Mouse (Mus musculus): ENCODE measurements around the gene Tapbp.
A peak's percentile ranks its signal among the peaks of the same experiment; 100 is the strongest.
"Not testable (repeated sequence)": the region's sequence is repeated elsewhere in the genome, so short reads cannot be mapped to it uniquely, and the experiment has no call there.

Gene Tapbp

DNA sequence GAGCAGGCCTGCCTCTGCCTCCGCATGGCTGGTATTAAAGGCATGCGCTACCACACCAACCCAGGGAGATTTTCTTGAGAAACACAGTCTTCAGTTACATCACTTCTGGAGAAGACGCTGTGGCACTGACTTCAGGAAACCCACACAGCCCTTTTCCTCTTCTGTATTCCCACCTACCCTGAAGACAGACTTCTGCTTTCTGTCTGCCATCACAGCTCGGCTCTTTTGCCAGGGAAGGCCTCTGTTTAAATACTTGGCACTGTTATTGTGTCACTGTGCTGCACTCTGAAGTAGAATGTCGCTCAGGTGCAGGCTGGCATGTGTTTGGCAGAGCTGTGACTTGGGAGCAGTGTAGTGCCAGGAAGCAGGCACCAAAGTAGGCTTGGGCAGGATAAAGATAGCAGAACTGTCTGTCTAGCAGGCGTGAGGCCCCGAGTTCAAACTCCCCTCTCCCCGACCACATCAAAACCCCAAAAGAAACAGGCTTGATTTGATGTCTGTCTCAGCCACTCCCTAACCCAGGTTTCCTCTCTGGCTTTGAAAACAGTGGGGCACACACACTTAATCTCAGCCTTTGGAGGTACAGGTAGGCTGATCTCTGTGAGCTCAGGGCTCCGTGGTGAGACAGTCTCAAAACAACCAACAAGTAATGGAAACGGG is 31.9 kb downstream of the Tapbp start:
- DNase-seq (ENCODE audit: low spot score in 2 of 2), result no peak

DNA sequence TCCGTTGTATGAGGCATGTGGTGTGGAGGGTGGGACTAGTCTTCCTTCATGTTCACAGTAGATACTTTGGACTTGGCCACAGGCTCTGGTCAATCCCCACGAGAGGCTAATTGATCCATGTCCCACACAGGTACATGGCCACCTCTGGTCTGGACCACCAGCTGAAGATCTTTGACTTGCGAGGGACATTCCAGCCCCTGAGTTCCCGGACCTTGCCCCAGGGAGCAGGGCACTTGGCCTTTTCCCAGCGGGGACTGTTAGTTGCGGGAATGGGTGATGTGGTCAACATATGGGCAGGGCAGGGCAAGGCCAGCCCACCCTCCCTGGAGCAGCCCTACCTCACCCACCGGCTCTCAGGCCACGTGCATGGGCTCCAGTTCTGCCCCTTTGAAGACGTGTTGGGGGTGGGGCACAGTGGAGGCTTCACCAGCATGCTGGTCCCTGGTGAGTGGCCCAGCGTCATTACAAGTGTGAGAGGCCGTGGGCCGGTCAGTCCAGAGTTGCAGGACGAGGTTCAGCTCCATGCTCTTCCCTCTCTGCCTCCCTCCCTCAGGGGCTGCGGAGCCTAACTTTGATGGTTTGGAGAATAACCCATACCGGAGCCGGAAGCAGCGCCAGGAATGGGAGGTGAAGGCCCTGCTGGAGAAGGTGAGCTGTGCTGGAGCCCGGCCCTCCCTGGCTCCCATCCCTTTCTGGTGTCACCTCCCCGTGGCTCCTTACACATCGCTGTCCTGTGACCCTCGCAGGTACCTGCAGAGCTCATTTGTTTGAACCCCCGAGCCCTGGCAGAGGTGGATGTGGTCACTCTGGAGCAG is 32.6 kb downstream of the Tapbp start:
- DNase-seq (ENCODE audit: low spot score in 2 of 2), result no peak

DNA sequence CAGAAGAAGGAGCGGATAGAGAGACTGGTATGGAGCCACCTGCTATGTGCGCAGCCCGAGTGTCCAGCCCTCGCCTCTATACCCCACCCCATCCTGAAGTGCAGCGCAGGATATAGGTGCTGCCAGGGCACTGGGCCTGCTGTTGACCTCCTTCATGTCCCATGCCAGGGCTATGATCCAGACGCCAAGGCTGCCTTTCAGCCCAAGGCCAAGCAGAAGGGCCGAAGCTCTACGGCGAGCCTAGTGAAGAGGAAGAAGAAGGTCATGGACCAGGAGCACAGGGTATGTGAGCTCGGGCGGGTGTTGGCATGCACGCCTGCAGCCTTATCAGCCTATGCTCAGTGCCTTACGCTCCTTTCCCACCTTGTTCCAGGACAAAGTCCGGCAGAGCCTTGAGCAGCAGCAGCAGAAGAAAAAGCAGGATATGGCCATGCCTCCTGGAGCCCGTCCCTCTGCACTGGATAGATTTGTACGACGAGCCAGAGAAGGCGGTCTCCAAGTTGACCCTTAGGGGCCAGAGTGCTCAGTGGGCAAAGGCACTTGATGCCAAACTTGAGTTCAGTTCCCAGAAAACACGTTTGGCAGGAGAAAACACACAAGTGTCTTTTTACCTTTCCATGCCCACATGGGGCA is 33.3 kb downstream of the Tapbp start:
- DNase-seq (ENCODE audit: low spot score in 2 of 2), result no peak

DNA sequence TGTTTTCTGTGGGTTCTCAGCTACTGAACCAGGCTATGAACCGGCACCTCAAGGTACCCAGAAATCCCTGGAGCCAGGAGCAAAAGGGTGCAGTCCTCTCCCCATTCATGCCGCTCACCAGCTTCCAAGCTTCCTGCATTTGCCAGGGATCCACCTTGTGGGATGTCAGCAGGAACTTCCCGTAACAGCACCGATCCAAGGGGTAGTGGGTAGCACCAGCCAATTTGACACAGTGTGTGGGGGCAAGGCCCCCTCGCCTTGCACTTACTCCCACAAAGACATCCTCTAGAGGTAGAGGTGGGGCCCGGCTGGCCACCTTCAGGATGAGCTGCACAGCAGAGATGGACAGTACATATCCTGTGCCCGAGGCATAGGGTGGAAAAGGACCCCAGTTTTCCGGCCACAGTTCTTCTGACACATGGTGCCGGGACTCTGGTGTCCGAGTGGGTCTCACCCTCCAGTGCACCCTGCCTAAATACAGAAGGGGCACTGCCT is 34.5 kb downstream of the Tapbp start:
- no peak for DNase-seq (ENCODE audit: low spot score in 2 of 2)

DNA sequence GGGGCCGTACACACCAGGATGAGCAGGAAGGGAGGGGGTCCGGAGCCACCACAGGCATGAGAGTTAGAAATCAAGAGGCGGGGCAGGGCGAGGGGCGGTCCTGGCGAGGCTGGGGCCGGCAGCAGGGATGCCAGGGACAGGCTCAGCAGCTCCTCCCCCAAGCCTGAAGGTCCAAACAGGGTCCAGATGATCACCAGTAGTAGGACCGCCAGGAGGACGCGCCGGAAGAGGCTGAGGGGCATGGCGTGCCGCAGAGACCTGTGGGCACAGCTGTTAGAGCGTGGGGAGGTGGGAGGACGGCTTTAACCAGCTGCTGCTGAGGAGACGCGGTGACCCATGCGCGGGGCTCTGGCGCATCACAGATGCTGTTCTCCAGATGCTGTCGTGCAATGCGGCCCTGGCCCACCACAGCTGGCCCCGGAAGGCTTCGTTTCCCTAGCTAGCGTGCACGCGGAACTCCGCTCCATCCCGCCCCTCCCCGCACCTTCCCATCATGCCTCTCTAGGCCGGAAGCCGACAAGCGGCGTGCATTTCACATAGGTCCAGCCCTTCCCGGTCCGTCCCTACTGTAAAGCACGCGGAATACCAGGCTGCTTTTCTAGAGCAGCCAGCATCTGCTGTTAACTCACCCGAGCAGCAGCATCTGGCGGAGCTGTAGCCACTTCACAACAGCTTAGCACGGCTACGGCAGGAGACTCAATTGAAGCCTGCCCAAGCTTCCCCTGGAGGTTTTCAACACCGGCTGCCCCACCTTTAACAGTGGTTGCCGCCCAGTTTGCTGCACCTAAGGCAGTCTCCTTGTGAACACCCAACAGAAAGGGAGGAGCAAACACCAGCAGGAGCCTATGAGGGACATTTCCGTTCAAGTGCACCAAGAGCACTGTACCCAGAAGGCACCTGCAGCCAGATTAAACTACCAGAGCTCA is 35.6 kb downstream of the Tapbp start, which contains the start of gene B3galt4:
TSS of gene B3galt4 (minus strand) at position 468 of the 926 bp plus-strand sequence.
- DNase-seq (ENCODE audit: low spot score in 2 of 2), result peak in 1 of 2 experiments; percentile 72

DNA sequence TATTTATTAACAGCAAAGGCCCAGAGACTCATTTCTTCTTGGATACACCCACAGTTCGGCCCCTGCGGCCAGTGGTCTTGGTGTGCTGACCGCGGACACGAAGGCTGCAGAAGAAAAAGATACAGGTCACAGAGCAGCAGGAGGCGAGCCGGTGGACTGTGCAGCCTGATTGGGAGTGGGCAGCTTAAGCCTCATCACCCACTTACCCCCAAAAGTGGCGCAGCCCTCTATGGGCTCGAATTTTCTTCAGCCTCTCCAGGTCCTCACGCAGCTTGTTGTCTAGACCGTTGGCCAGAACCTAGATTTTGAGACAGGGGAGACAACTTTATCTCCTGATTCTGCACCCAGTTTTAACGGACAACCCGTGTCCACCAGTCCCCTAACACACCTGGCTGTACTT is 36.3 kb downstream of the Tapbp start:
- DNase-seq (ENCODE audit: low spot score in 2 of 2), result not testable (repeated sequence)

DNA sequence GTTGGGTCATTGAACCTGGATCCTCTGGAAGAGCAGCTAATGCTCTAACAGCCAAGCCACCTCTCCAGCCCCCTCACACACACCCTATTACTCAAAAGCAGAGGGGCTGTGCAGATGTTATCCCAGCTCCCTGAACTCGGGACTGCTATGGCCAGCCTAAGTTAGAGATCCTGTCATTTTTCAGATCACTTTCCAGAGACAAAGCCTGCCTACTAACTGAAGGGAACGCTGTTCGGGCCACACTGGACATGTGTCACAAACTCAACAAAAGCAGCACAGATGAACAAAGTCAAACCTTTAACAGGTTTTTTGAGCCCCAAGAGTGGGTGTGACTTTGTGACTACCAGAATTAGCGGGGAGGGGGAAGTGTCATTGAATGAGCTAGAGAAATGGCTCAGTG is 37.2 kb downstream of the Tapbp start:
- no peak for DNase-seq (ENCODE audit: low spot score in 2 of 2)

DNA sequence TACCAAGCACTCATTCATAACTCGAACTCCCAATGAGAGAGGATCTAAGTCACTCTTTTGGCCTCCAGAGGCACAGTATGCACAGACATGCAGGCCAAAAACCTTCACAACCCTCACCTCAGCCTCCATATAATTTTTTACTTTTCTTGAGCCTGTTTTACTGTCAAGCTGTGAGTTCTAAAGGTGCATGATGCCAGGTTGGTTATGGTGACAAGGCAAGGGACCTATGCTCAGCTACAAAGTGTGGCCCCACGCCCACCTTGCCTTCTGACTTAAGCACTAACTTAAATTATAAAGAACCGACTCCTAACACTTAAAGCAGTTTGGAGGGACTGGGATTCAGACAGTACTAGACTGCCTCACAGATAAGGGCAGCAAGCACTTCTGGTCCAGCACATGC is 37.6 kb downstream of the Tapbp start:
- DNase-seq (ENCODE audit: low spot score in 2 of 2), result no peak

DNA sequence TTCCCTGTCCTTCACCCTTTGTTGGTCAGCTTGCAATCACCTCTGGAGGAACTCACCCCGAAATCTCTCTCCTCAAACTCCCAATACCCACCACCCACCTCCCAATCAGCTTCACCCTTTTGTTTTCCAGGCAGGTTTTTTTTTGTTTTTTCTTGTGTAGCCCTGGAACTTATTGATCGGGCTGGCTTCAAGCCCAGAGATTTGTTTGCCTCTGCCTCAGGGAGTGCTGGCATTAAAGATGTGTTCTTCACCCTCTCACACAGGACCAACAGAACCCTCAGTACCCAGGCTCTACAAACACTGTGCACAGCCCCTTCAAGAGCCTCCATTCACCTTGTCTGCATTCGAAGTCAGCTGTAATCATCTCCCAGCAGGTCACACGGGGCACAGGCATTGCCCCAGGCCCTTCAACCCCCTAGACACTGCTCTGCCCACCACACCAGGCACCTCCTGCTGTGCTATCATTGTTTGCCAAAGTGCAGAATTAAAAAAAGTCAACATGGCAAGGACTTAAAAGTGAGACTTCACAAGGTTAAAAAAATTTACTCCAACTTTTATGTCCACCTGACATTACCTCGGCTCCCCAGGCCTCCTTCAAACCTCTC is 38.4 kb downstream of the Tapbp start:
- no peak for DNase-seq (ENCODE audit: low spot score in 2 of 2)

DNA sequence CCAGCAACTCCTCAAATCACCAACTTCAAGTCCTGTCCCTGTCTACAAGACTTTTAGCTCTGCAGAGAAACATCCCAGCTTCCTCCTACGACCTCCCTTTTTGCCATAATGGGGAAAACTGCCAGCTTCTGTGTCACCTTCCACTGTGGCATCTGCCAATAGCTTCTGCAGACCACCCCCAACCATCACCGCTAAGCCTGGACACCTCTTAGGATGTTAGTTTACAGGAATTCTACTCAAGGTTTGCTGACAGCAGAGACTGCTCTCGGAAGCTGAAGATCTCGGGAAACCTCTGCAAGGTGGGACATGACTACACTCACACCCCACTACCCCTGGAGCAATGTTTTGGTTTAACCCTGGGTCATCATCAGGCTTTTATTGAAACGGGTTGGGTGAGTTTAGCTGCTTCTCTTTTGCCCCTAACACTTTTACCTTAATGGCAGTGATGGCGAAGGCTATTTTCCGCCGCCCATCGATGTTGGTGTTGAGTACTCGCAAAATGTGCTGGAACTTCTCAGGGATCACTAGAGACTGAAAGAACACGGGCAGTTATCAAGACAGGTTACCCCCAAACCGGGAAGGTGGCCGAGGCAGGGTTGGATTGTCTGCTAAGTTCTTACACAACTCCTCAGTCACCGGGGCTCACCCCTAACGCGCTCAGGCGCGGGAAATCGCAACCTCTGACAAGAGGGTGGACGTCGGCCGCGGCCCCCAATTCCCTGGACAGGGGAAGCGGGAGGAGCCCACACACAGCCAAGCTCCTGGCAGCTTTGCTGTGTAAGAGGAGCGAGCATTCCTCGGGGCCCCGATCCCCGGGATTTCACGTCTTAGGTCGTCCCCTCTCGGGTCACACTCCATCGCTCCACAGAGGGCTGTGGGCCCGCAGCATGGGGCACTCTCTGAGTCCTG is 39.2 kb downstream of the Tapbp start:
- DNase-seq (ENCODE audit: low spot score in 2 of 2), result no peak

DNA sequence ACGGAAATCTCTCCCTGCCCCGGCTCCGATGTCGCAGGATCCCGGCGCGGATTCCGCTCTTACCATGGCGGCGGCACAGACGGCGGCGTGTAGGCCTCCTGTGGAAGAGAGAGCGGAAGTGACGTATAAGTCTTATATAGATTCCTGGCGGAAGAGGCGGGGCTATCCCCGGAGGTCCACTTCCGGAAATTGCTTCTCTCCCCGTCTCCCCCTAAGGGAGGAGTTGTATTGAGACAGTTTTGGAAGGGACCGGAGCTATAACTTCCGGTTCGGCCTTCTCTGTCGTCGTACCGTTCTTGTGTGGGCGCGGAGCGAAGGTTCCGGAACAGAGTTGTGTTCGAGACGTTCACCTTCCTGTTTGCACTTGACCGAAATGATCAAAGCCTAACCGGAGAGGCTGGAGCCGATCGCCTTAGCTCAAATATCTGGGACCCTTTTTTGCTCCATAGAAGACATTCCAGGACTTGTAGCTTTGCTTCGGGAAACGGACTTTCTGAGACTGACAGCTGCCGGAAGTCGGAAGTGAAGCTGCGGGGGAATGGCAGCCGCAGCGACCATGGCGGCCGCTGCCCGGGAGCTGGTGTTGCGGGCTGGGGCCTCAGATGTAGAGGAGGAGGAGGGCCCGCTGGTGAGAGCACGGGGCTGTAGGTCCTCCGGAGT is 40.0 kb downstream of the Tapbp start, which contains the start of the genes Vps52 and Rps18:
TSS of gene Vps52 (plus strand) at position 258 of the 660 bp plus-strand sequence.
TSS of gene Rps18 (minus strand) at position 447 of the 660 bp plus-strand sequence.
- DNase-seq (ENCODE audit: low spot score in 2 of 2), result peak; percentile 97 to 99

DNA sequence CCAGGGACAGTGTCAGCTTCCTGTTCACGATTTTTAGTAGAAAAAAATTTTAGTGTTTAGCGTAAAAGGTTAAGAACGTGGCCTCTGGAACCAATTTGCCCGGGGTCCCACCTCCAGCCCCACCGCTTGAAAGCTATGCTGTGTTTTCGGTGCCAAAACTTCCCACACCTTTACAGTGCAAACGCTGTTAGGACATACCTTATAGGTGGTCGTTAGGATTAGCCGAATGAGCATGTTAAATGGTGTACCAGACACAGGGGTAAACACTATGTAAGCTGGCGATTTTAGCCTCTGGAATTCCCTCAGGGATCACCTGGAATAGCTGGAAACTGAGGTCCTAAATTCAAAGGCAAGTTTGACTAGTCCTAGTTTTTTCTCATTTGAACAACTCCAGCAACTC is 40.6 kb downstream of the Tapbp start:
- DNase-seq (ENCODE audit: low spot score in 2 of 2), result no peak

DNA sequence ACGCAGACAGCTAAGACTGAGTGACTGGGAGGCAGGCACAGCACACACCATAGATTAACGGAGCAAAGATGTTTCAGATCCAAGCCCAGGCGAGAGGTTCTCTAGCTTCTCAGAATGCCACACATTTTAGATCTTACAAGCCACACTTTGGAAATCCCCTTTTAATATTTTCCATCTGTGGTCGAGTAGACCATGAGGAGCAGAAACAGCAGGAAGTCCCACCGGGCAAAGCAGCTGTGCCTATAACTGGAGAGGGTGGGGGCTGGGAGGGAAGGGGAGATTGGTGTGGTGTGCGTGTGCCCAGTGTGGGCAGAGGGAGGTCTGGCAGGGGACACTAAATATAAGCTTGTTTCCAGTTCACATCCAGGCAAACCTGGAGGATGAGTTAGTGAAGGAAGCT is 41.8 kb downstream of the Tapbp start:
- no peak for DNase-seq (ENCODE audit: low spot score in 2 of 2)

DNA sequence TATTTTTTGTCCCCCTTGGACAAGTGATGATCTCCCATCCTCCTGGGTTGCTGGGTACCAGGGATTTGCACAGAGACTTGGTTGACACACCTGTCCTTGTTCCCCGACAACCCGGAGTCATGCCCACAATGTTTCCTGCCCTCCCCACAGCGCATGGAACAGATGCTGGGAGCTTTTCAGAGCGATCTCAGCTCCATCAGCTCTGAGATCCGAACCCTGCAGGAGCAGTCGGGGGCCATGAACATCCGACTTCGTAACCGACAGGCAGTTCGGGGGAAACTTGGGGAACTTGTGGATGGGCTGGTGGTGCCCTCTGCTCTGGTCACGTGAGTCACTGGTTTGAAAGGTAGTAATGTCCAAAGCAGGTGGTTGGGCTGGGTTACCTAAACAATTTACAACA is 42.8 kb downstream of the Tapbp start:
- DNase-seq (ENCODE audit: low spot score in 2 of 2), result no peak

DNA sequence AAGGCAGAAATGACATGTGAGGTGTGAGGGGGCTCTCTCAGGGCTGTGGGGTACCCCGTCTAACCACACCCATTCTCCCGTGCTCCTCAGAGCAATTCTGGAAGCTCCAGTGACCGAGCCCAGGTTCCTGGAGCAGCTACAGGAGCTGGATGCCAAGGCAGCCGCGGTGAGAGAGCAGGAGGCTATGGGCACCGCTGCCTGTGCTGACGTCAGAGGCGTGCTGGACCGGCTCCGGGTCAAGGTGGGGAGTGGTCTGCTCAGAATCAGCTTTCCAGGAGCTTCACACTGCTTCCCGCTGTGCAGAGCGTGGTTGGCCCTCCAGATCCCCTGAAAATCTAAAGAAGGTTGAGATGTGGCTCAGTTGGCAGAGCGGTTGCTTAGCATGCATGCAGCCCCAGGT is 43.4 kb downstream of the Tapbp start:
- no peak for DNase-seq (ENCODE audit: low spot score in 2 of 2)

DNA sequence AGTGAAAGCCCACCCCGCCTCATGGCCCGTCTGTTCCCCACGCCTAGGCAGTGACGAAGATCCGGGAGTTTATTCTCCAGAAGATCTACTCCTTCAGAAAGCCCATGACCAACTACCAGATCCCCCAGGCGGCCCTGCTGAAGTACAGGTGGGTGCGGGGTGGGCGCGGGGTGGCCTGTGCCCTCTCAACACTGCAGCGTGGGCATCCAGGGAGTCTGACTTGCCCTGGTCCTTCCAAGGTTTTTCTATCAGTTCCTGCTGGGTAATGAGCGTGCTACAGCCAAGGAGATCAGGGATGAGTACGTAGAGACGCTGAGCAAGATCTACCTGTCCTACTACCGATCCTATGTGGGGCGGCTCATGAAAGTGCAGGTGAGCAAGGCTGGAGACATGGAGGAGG is 44.2 kb downstream of the Tapbp start:
- no peak for DNase-seq (ENCODE audit: low spot score in 2 of 2)

DNA sequence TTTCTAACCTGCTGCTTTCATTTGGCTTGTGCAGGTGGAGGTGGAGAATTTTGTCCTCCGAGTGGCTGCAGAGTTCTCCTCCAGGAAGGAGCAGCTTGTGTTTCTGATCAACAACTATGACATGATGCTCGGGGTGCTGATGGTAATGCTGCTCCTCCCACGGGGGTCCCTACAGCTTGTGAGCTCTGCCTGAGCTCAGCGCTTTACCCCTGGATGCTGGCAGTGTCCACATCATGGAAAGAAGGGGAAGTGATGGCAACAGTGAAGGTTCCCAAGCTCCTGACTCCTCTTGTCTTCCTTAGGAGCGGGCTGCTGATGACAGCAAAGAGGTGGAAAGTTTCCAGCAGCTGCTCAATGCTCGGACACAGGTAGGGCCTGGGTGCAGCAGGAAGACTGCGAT is 47.2 kb downstream of the Tapbp start:
- no peak for DNase-seq (ENCODE audit: low spot score in 2 of 2)

DNA sequence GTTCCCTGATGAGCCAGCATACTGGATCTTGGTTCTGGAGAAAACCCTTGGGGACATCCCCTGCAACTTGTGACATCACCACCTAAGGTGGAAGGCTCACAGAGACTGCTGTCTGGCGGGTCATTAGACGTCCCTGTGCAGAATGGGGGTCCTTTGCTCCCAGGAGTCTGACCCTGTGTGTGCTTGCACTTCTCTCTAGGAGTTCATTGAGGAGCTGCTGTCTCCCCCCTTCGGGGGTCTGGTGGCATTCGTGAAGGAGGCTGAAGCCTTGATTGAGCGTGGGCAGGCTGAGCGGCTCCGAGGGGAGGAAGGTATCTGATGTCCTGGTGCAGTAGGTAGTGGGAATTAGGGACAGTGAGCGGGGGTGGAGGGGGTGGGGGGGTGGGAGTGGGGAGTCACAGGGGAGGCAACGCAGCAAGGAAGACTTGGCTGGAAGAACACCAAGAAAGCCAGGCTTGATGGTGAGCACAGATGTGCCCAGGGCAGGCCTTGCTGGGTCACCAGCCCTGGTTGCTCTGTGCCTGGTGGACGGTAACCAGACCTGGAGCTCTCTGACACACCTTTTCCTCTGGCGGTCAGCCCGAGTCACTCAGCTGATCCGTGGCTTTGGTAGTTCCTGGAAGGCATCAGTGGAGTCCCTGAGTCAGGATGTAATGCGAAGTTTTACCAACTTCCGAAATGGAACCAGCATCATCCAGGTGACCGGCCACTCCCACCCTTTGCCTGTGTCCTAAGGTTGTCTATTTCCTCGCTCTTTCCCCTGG is 49.6 kb downstream of the Tapbp start:
- no peak for DNase-seq (ENCODE audit: low spot score in 2 of 2)

All from left cerebral cortex, adult 9 months (tissue).